ENCODE assay signal across 8 mouse cellular contexts in the genomic region with DNA sequence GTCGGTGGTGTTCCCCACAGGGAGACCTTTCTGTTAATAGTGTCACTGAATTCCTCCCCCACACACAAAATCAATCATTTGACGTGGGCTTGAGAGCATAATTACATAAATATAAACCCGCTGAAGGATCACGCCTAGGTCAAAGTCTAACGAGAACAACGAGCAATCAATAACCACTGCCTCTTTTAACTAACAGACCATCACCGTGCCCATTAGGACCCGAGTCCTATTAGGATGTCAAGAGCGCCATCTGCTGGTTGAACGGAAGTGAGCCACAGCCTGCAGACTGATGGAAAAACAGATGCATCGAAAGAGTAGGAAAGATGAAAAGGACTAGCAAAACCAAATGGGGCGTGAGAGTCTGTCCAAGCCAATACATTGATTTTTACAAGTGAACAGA. TPM values are rescaled to one million over a fixed set of nuclear protein-coding genes. Genes with fewer than 3 reads are reported as not detected.
DNase-seq lines count a peak whose midpoint lies in the region; ATAC-seq and TF ChIP-seq lines count a peak whose summit lies in the region.

No protein-coding gene starts in this region.

- 19% methylated on average over 12 of the region's 12 CpGs for WGBS in forebrain, embryonic 13.5 days
- 20% methylated on average over 12 of the region's 12 CpGs for WGBS in hindbrain, embryonic 14.5 days

- no peaks in the 10 kb centered on the region for H3K9me3 ChIP-seq in MEL (replicated peaks; ENCODE audit: insufficient read depth, low read length)
- H3K9me3 ChIP-seq in forebrain, embryonic 13.5 days (replicated peaks) = no peaks in the 10 kb centered on the region
- no peaks in the 10 kb centered on the region for H3K9me3 ChIP-seq in hindbrain, embryonic 14.5 days (ENCODE audit: control insufficient read depth, low read length)

- no peak overlapping the region for H3K27ac ChIP-seq in MEL (ENCODE audit: control insufficient read depth, low read depth, low read length)
- H3K27ac ChIP-seq in forebrain, embryonic 13.5 days = no peak overlapping the region
- H3K27ac ChIP-seq in hindbrain, embryonic 14.5 days = no peak overlapping the region

- no peaks in the 10 kb centered on the region for H3K27me3 ChIP-seq in MEL (ENCODE audit: control insufficient read depth in 1 of 2, insufficient read depth in 2 of 2, low read length in 2 of 2)
- no peaks in the 10 kb centered on the region for H3K27me3 ChIP-seq in forebrain, embryonic 13.5 days
- no peaks in the 10 kb centered on the region for H3K27me3 ChIP-seq in hindbrain, embryonic 14.5 days (ENCODE audit: control insufficient read depth, insufficient read depth, low read length)

- ATAC-seq in forebrain, embryonic 13.5 days = peak; percentile 72
- peak; percentile 49; the same call in 1 of the 2 replicates for ATAC-seq in hindbrain, embryonic 14.5 days (ENCODE audit: low FRiP score)

- peaks cover 6 to 25% of the 10 kb centered on the region in 2 experiments for H3K4me1 ChIP-seq in MEL (ENCODE audit: control insufficient read depth in 1 of 2, insufficient read depth in 2 of 2, low read length in 2 of 2)
- peaks cover 2% of the 10 kb centered on the region; the same call in 1 of the 2 replicates for H3K4me1 ChIP-seq in forebrain, embryonic 13.5 days
- H3K4me1 ChIP-seq in hindbrain, embryonic 14.5 days (replicated peaks; ENCODE audit: control insufficient read depth, insufficient read depth, low read length) = 0 out of 2 replicates have a peak, but pooled peaks cover 7% of the 10 kb centered on the region

- H3K79me2 ChIP-seq in MEL (ENCODE audit: control insufficient read depth, insufficient read depth, low read length, poor library complexity) = peaks cover 3% of the 10 kb centered on the region; the same call in 1 of the 2 replicates

- DNase-seq in MEL (ENCODE audit: low read depth, low spot score) = peak; percentile 82
- peak; percentile 55 for DNase-seq in brain, embryonic 18.5 days (ENCODE audit: low read depth, low spot score)
- peak; percentile 92 for DNase-seq in hindbrain, embryonic 14.5 days (ENCODE audit: low spot score)
- DNase-seq in left cerebral cortex, adult 18-20 months (ENCODE audit: low spot score in 2 of 2) = peak; percentile 80 to 92
- peak; percentile 47 to 78 for DNase-seq in lung, postnatal 4 days
- DNase-seq in right cerebral cortex, postnatal 10 days (ENCODE audit: low spot score in 2 of 2) = peak; percentile 87 to 92
- DNase-seq in urinary bladder, postnatal 36 days (ENCODE audit: low spot score in 2 of 2) = peak; percentile 39 to 69

- peak; percentile 76 for TF ChIP-seq RAD21 in MEL (IDR thresholded peaks at IDR 0.05; ENCODE audit: low read depth, low read length)

- TF ChIP-seq CTCF in MEL (IDR thresholded peaks at IDR 0.05 in 2 of 3, conservative IDR thresholded peaks at IDR 0.05 in 1 of 3; ENCODE audit: control insufficient read depth in 1 of 3, insufficient read depth in 1 of 3, low read depth in 2 of 3, low read length in 3 of 3, poor library complexity in 1 of 3, severe bottlenecking in 1 of 3) = peak; percentile 73 to 89 (median 82)

- peaks cover 0 to 16% of the 10 kb centered on the region in 2 experiments; a peak in 2 of 4 replicates for H3K36me3 ChIP-seq in MEL (ENCODE audit: control insufficient read depth in 1 of 2, insufficient read depth in 2 of 2, low read length in 2 of 2)
- peaks cover 2% of the 10 kb centered on the region for H3K36me3 ChIP-seq in forebrain, embryonic 13.5 days (ENCODE audit: poor library complexity, severe bottlenecking)
- H3K36me3 ChIP-seq in hindbrain, embryonic 14.5 days (replicated peaks; ENCODE audit: control insufficient read depth, insufficient read depth) = 0 out of 2 replicates have a peak, but pooled peaks cover 3% of the 10 kb centered on the region

- no peak overlapping the region for H3K4me3 ChIP-seq in MEL (ENCODE audit: control insufficient read depth in 1 of 2, insufficient read depth in 1 of 2, low read depth in 2 of 2, low read length in 2 of 2)
- H3K4me3 ChIP-seq in forebrain, embryonic 13.5 days = no peak overlapping the region
- no peak overlapping the region for H3K4me3 ChIP-seq in hindbrain, embryonic 14.5 days (replicated peaks; ENCODE audit: low read length)

- TF ChIP-seq POLR2A in MEL (IDR thresholded peaks at IDR 0.05; ENCODE audit: control insufficient read depth in 1 of 2, insufficient read depth in 1 of 2, low read depth in 1 of 2, low read length in 2 of 2, poor library complexity in 1 of 2) = no peak

- no peak overlapping the region for H3K4me2 ChIP-seq in forebrain, embryonic 13.5 days
- H3K4me2 ChIP-seq in hindbrain, embryonic 14.5 days (replicated peaks) = peak overlapping the region; percentile 44

- no peak overlapping the region for H3K9ac ChIP-seq in MEL (ENCODE audit: control insufficient read depth, low read depth, low read length, poor library complexity, severe bottlenecking)
- no peak overlapping the region for H3K9ac ChIP-seq in forebrain, embryonic 13.5 days
- H3K9ac ChIP-seq in hindbrain, embryonic 14.5 days = peak overlapping the region; percentile 24; the same call in 1 of the 2 replicates

- no peak for TF ChIP-seq EP300 in MEL (IDR thresholded peaks at IDR 0.05; ENCODE audit: low read depth in 1 of 2, low read length in 2 of 2)

TF ChIP-seq in MEL, 35 proteins besides CTCF, POLR2A, EP300 and RAD21:
- TF ChIP-seq BHLHE40 (IDR thresholded peaks at IDR 0.05; ENCODE audit: borderline replicate concordance, low read depth, low read length) = no peak
- no peak; the same call in 1 of the 2 replicates for TF ChIP-seq ELF1 (IDR thresholded peaks at IDR 0.05; ENCODE audit: low read depth, low read length)
- no peak for TF ChIP-seq ETS1 (IDR thresholded peaks at IDR 0.05; ENCODE audit: low read depth, low read length)
- no peak for TF ChIP-seq GATA1 (IDR thresholded peaks at IDR 0.05; ENCODE audit: low read depth, low read length)
- no peak for TF ChIP-seq MEF2A (IDR thresholded peaks at IDR 0.05; ENCODE audit: extremely low read depth, insufficient replicate concordance, low read depth, low read length, poor library complexity, severe bottlenecking)
- no peak for TF ChIP-seq TCF12 (IDR thresholded peaks at IDR 0.05; ENCODE audit: low read depth, low read length)
- peak; percentile 18; the same call in 1 of the 2 replicates for TF ChIP-seq SIN3A (IDR thresholded peaks at IDR 0.05; ENCODE audit: low read length)
- TF ChIP-seq ZNF384 (IDR thresholded peaks at IDR 0.05; ENCODE audit: low read depth, low read length) = no peak
- no peak for TF ChIP-seq TAL1 (IDR thresholded peaks at IDR 0.05; ENCODE audit: low read length)
- TF ChIP-seq MAZ (IDR thresholded peaks at IDR 0.05; ENCODE audit: low read depth, low read length) = no peak
- no peak for TF ChIP-seq RCOR1 (IDR thresholded peaks at IDR 0.05; ENCODE audit: low read depth, low read length)
- no peak for TF ChIP-seq JUND (IDR thresholded peaks at IDR 0.05; ENCODE audit: low read depth, low read length)
- no peak for TF ChIP-seq MAX (IDR thresholded peaks at IDR 0.05; ENCODE audit: low read length)
- TF ChIP-seq KAT2A (conservative IDR thresholded peaks at IDR 0.05; ENCODE audit: low read depth, low read length) = no peak
- no peak for TF ChIP-seq POLR2AphosphoS5 (IDR thresholded peaks at IDR 0.05; ENCODE audit: borderline replicate concordance, low read depth, low read length)
- TF ChIP-seq SMC3 (IDR thresholded peaks at IDR 0.05; ENCODE audit: low read depth, low read length) = peak; percentile 72
- no peak for TF ChIP-seq GABPA (IDR thresholded peaks at IDR 0.05; ENCODE audit: low read depth, low read length)
- TF ChIP-seq MXI1 (IDR thresholded peaks at IDR 0.05; ENCODE audit: low read depth, low read length) = no peak; the same call in 1 of the 2 replicates
- TF ChIP-seq ZC3H11A (IDR thresholded peaks at IDR 0.05; ENCODE audit: low read depth, low read length) = peak; percentile 59
TF ChIP-seq in MEL: peak in this region for 3.

RNA-seq across cellular contexts. Expression of a gene that starts 19.6 kb away (rescaled TPM):
- 185 and 196 TPM in 2 replicates for total RNA-seq in MEL (2012; rRNA removed)
- polyA plus RNA-seq in MEL (2012; ENCODE audit: insufficient read depth in 1 of 2, insufficient read length in 2 of 2, low read depth in 1 of 2, low replicate concordance in 2 of 2, missing spikeins in 1 of 2) = 100 to 1,000 TPM in 1 of 2 experiments, not detected in 1; 199 TPM
- 281 and 290 TPM in 2 replicates for polyA plus RNA-seq in forebrain, embryonic 13.5 days (2015; fragmentation: Nextera tagmentation; extraction: Ambion mirVana)
- 221 and 231 TPM in 2 replicates for polyA plus RNA-seq in hindbrain, embryonic 14.5 days (2014; fragmentation: Nextera tagmentation; extraction: Ambion mirVana)
- total RNA-seq in left cerebral cortex, adult 18-20 months (2021) = 10 to 100 TPM; 57.4 to 61.3 TPM

RNA-seq across cellular contexts. Expression of a gene that starts 40.6 kb away (rescaled TPM):
- total RNA-seq in MEL (2012; rRNA removed) = 1,619 and 1,639 TPM in 2 replicates
- 100 to 1,000 TPM; 451 to 895 TPM for polyA plus RNA-seq in MEL (2012; ENCODE audit: insufficient read depth in 1 of 2, insufficient read length in 2 of 2, low read depth in 1 of 2, low replicate concordance in 2 of 2, missing spikeins in 1 of 2)
- polyA plus RNA-seq in forebrain, embryonic 13.5 days (2015; fragmentation: Nextera tagmentation; extraction: Ambion mirVana) = 732 and 770 TPM in 2 replicates
- polyA plus RNA-seq in hindbrain, embryonic 14.5 days (2014; fragmentation: Nextera tagmentation; extraction: Ambion mirVana) = 544 and 662 TPM in 2 replicates
- total RNA-seq in left cerebral cortex, adult 18-20 months (2021) = 100 to 1,000 TPM; 343 to 349 TPM
